Mouse (Mus musculus): ENCODE measurements around the gene Vmp1. TPM values are rescaled to one million over a fixed set of nuclear protein-coding genes. Genes with fewer than 3 reads are reported as not detected.

Gene Vmp1
- total RNA-seq (2021) (100 to 1,000 TPM; 124 to 139 TPM), polyA plus RNA-seq (2012; rRNA removed) (12.9 and 18.3 TPM in 2 replicates)
- long read RNA-seq, transcript Vmp1-201 (12 exons, 2,787 nt), result major isoform, 96 of 112 reads
- long read RNA-seq, partial matches to known transcripts, result 2 of 112 reads
- long read RNA-seq, other reads (novel, unspliced or antisense), result 11 of 112 reads

DNA sequence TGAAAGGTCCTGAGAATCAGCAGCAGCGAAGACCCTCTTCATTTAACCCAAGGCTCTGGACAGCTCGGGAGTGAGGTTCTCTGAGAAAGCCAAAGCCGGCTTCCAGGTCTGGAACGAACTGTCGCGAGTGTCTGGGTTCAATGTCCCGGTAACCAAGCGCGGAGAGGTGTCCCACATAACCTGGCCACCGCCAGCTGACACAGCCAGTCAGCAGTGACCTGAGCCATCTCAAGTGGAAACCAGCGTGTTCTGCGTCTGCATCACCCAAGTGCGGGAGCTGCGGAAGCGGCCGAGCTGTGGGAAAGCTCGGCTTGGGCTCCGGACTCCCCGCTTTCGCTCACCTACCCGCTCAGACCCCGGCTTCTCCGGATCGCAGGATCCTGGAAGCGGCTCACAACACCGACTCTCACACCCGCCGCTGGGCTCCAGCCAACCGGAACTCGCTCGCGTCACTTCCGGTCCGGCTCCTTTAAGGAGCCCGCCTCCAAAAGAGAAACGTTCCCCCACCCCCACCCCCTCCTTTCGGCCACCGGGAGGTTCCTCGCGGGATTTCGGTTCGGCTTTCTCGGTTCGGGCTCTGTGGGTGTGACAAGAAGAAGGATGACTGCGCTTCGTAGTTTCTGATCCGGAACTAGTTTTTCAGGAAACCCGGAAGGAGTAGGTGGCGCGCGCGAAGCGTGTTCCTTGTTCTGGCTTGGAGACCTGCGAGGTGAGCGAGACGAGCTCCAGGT, at the start of gene Vmp1, which contains the start of gene Ptrh2:
Gene Vmp1 (minus strand): TSS at position 442 of the 731 bp plus-strand sequence.
Gene Ptrh2 (plus strand): TSS at position 591 of the 731 bp plus-strand sequence.
- DNase-seq, result peak; percentile 95

GRCm38 (mm10) chr11:86731443-86731842, 47.8 kb upstream of the Vmp1 start:
- no peak for DNase-seq

- no peak for DNase-seq
Observed at GRCm38 (mm10) chr11:86725607-86726006, 42.0 kb upstream of the Vmp1 start.

DNA sequence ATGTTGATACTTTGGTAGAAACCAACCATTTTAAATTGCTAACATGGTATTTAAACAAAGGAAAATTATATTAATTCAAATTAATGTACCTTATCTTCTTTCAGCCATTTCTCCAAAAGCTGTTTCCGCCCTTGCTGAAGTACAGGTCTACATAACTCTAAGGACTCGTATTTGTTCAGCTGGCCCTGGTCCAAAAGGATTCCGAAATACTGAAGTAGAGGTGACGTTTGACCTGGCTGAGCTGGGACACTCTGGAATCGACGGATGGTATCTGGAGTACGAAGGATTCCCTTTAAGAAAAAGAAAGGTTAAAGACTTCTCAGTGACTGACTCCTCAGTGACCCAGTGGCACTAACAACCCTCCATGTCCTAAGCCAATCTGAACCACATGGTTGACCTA, 41.3 kb upstream of the Vmp1 start:
- no peak for DNase-seq

DNA sequence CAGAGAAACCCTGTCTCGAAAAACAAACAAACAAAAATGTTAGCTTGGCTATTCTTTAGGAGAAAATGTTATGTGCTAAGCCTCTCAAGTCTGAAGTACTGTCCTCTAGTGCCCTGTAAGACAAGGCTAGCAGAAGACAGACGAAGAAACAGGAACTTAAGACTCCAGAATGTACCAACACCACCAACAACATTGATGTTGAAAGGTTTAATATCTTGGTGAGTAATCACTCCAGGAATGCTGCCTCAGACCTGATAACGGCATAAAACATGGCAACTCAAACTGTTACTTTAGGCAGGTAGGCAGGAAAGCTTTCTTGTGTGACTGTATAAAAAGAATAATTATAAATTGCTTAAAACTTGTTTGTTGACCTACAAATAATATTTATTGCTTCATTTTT, 40.4 kb upstream of the Vmp1 start:
- no peak for DNase-seq

GRCm38 (mm10) chr11:86719390-86719789, 35.8 kb upstream of the Vmp1 start:
- DNase-seq, result no peak

GRCm38 (mm10) chr11:86718369-86718768, 34.7 kb upstream of the Vmp1 start:
- DNase-seq, result no peak

GRCm38 (mm10) chr11:86717306-86718065, 33.9 kb upstream of the Vmp1 start:
- DNase-seq, result no peak

- no peak for DNase-seq
Observed at GRCm38 (mm10) chr11:86714606-86715005, 31.0 kb upstream of the Vmp1 start.

- no peak for DNase-seq
Observed at GRCm38 (mm10) chr11:86701151-86701550, 17.5 kb upstream of the Vmp1 start.

- DNase-seq, result no peak
Observed at GRCm38 (mm10) chr11:86695461-86695860, 11.8 kb upstream of the Vmp1 start.

GRCm38 (mm10) chr11:86692546-86692945, 8.9 kb upstream of the Vmp1 start:
- no peak for DNase-seq

- DNase-seq, result no peak
Observed at GRCm38 (mm10) chr11:86691956-86692355, 8.3 kb upstream of the Vmp1 start.

DNA sequence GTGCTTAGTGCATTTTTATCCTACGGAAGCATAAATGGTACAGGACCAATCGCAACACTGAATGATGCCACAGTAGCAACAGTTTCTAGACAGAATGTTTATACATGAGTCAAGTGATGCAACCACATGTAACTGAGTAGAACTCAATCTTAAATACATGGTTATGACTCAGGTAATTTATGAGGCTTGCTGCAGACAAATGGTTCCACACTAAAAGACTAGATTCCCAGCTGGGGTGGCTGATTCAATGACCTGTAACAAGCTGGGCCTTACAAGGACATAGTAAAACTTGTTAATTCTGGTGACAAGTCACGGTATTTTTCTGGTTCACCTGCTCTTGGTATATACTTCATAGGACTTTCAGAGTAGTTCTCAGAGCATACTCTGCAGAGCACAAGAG, 7.8 kb upstream of the Vmp1 start:
- peak; percentile 33 for DNase-seq

DNA sequence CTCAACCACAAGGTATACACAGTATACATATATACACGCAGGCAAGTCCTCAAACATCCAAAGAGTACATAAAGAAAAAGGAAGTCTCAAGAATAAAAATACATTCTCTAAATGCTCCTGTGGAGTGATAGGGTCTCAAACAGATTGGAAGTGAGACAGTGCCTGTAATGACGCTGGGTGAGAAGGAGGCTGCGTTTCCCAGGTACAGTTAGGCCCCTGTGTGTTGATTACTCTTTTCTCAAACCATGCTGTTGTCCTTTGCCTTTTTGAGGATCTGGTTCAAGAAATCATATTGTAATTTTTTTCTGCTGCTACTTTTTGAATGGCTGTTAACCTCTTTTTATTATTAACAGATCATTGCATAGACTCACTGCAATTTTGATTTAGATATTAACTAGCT, 6.7 kb upstream of the Vmp1 start:
- no peak for DNase-seq

DNA sequence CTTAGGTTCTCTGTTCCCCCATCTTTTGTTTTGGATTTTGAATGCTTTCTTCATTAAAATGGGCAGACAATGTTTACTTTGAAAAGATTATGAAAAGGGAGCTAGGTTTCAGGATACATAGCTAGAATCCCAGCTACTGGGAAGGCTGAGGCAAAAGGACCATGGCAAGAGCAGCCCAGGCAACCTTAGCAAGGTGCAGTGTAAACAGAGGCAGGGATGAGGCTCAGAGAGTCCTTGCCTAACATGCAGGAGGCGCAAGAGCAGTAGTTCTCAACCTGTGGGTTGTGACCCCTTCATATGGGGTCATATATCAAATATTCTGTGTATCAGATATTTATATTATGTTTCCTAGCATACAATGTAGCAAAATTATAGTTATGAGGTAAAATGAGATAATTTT, 1.7 kb upstream of the Vmp1 start:
- DNase-seq, result no peak

GRCm38 (mm10) chr11:86684126-86685012, 733 bp upstream of the Vmp1 start:
- DNase-seq, result no peak

DNA sequence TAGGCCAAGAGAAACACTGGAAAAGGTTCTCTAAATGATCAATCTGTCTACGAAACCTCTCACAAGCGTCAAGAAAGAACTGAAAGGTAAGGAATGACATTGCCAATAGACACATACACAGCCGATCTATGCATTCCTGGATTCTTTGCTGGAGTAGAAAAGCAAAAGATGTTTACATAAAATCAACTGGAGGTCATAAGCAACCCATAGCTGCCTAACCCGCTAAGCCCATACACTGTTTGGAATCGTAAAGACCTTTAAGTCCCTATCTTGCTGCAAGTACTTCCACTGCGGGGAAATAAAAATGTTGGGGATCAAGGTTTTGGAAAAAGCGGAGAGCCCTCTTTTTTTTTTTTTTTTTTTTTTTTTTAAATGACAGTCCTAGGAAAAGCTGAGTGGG, 775 bp downstream of the Vmp1 start:
- DNase-seq, result no peak

- DNase-seq, result no peak
Observed at GRCm38 (mm10) chr11:86681423-86681822, 2.2 kb downstream of the Vmp1 start.

DNA sequence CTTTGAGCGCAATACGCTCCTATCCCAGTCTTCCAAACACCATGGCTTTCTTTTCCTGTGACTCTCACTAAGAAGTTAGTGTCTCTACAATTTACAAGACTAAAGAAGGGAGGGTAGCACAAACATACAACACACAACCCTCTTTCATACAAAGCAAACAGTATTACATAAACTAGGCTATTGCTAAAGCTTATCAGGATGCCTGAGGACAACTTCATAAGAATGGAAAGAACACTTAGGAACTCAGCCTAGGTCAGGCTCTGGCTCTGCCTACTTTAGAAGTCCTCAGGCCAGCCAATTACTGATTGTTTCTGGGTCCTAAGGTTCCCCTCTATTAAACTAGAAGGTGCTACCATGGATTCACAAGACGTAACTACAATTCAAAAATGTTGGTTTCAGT, 2.9 kb downstream of the Vmp1 start:
- no peak for DNase-seq

DNA sequence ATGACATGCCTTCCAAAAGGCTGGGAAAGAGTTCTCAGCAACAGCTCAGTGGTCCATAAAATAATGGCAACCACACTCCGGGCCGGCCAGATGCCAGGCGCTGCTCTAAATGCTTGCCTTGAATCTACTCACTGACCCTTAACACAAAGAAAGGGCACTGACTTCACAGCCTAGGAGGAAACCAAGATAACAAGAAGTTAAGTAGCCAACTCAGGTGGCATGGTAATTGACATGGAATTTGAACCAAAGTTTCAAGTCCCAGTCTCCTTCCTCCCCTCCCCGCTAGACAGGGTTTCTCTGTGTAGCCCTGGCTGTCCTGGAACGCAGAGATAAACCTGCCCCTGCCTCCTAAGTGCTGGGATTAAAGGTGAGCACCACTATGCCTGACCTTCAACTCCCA, 4.7 kb downstream of the Vmp1 start:
- DNase-seq, result no peak

DNA sequence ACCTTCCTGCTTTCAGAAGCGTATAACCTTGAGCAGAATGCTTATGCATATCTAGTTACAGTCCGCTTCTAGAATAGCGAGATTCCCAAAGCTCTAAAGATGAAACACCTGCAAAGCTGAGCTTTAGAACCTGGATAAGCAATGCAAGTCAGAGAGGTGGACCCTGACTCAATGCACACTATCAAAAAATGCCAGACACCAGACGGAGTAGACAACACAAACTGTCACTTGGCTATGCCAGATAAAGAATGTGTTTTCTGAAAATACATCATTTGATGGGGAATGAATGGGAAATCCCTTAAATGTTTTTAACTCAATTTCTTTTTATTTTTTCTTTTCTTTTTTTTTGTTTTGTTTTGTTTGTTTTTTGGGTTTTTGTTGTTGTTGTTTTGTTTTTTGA, 8.1 kb downstream of the Vmp1 start:
- DNase-seq, result no peak
